Mouse (Mus musculus): ENCODE measurements around the gene Trdmt1.

Trdmt1 gene

GRCm38 (mm10) chr2:13556239-13556638, 11.8 kb upstream of the Trdmt1 start:
- DNase-seq: no peak

- DNase-seq: no peak
These were observed 9.5 kb upstream of the Trdmt1 start for GRCm38 (mm10) chr2:13553966-13554365.

- DNase-seq: no peak
These were observed 4.3 kb upstream of the Trdmt1 start for GRCm38 (mm10) chr2:13548749-13549148.

- DNase-seq: no peak
These were observed 846 bp downstream of the Trdmt1 start for GRCm38 (mm10) chr2:13543519-13544124.

- no peak for DNase-seq
These were observed 4.6 kb downstream of the Trdmt1 start for GRCm38 (mm10) chr2:13539860-13540259.

GRCm38 (mm10) chr2:13538704-13539377, 5.6 kb downstream of the Trdmt1 start:
- no peak for DNase-seq

- no peak for DNase-seq
These were observed 6.2 kb downstream of the Trdmt1 start for GRCm38 (mm10) chr2:13538258-13538657.

- no peak for DNase-seq
These were observed 6.7 kb downstream of the Trdmt1 start for GRCm38 (mm10) chr2:13537733-13538132.

- peak; percentile 39 for DNase-seq
These were observed 7.7 kb downstream of the Trdmt1 start for GRCm38 (mm10) chr2:13536747-13537146.

- DNase-seq: no peak
These were observed 13.8 kb downstream of the Trdmt1 start for GRCm38 (mm10) chr2:13530639-13531038.

GRCm38 (mm10) chr2:13529253-13529933, 15.1 kb downstream of the Trdmt1 start:
- no peak for DNase-seq

- DNase-seq: no peak
These were observed 16.9 kb downstream of the Trdmt1 start for GRCm38 (mm10) chr2:13527531-13527930.

GRCm38 (mm10) chr2:13527125-13527524, 17.3 kb downstream of the Trdmt1 start:
- no peak for DNase-seq

GRCm38 (mm10) chr2:13526205-13526604, 18.3 kb downstream of the Trdmt1 start:
- no peak for DNase-seq

- DNase-seq: peak; percentile 87
These were observed 20.7 kb downstream of the Trdmt1 start for GRCm38 (mm10) chr2:13523540-13524456.

- no peak for DNase-seq
These were observed 22.4 kb downstream of the Trdmt1 start for GRCm38 (mm10) chr2:13522106-13522505.

GRCm38 (mm10) chr2:13514949-13515348, 29.5 kb downstream of the Trdmt1 start:
- no peak for DNase-seq

GRCm38 (mm10) chr2:13502717-13503116, 41.8 kb downstream of the Trdmt1 start:
- DNase-seq: no peak

GRCm38 (mm10) chr2:13501553-13501952, 42.9 kb downstream of the Trdmt1 start:
- no peak for DNase-seq

- no peak for DNase-seq
These were observed 44.0 kb downstream of the Trdmt1 start for GRCm38 (mm10) chr2:13500298-13500999.

- DNase-seq: no peak
These were observed 45.3 kb downstream of the Trdmt1 start for GRCm38 (mm10) chr2:13499196-13499595.

GRCm38 (mm10) chr2:13496087-13496486, 48.4 kb downstream of the Trdmt1 start:
- DNase-seq: no peak
